Mouse (Mus musculus): ENCODE measurements around the gene Dab2ip. TPM values are rescaled to one million over a fixed set of nuclear protein-coding genes. Genes with fewer than 3 reads are reported as not detected.

Dab2ip gene
- polyA plus RNA-seq, 1 experiment = 9.8 TPM

- Histone ChIP-seq H3K4me3 (replicated peaks; ENCODE audit: control insufficient read depth, low read depth, low read length) (no peak overlapping the region), H3K4me1 (ENCODE audit: control insufficient read depth, insufficient read depth, low read length) (no peaks in the 10 kb centered on the region), H3K27ac (ENCODE audit: control insufficient read depth, insufficient read depth, low read depth, low read length, poor library complexity) (no peak overlapping the region)
- 80% methylated on average over 6 of the region's 6 CpGs for WGBS
- TF ChIP-seq CTCF (IDR thresholded peaks at IDR 0.05; ENCODE audit: control insufficient read depth, insufficient read depth, low read length) (no peak), POLR2A (IDR thresholded peaks at IDR 0.05; ENCODE audit: borderline replicate concordance, control insufficient read depth, low read depth, low read length) (no peak)
Measured at GRCm38 (mm10) chr2:35565051-35565836, 7.2 kb downstream of the Dab2ip start.

- TF ChIP-seq CTCF (IDR thresholded peaks at IDR 0.05; ENCODE audit: control insufficient read depth, insufficient read depth, low read length) (no peak), POLR2A (IDR thresholded peaks at IDR 0.05; ENCODE audit: borderline replicate concordance, control insufficient read depth, low read depth, low read length) (no peak)
- H3K27ac ChIP-seq (ENCODE audit: control insufficient read depth, insufficient read depth, low read depth, low read length, poor library complexity) = no peak overlapping the region
- WGBS = 56% methylated on average over 11 of the region's 11 CpGs
- no peak overlapping the region for H3K4me3 ChIP-seq (replicated peaks; ENCODE audit: control insufficient read depth, low read depth, low read length)
- no peaks in the 10 kb centered on the region for H3K4me1 ChIP-seq (ENCODE audit: control insufficient read depth, insufficient read depth, low read length)
Measured at GRCm38 (mm10) chr2:35566957-35567693, 9.1 kb downstream of the Dab2ip start.

- Histone ChIP-seq H3K4me1 (ENCODE audit: control insufficient read depth, insufficient read depth, low read length) (no peaks in the 10 kb centered on the region), H3K27ac (ENCODE audit: control insufficient read depth, insufficient read depth, low read depth, low read length, poor library complexity) (no peak overlapping the region), H3K4me3 (replicated peaks; ENCODE audit: control insufficient read depth, low read depth, low read length) (no peak overlapping the region)
- TF ChIP-seq POLR2A (IDR thresholded peaks at IDR 0.05; ENCODE audit: borderline replicate concordance, control insufficient read depth, low read depth, low read length) (no peak), CTCF (IDR thresholded peaks at IDR 0.05; ENCODE audit: control insufficient read depth, insufficient read depth, low read length) (no peak)
- 86% methylated on average over 4 of the region's 4 CpGs for WGBS
Measured at GRCm38 (mm10) chr2:35567694-35568149, 9.7 kb downstream of the Dab2ip start.

GRCm38 (mm10) chr2:35570743-35571142 is 12.7 kb downstream of the Dab2ip start:
- H3K4me1 ChIP-seq (ENCODE audit: control insufficient read depth, insufficient read depth, low read length) = no peaks in the 10 kb centered on the region
- 68% methylated on average over 4 of the region's 4 CpGs for WGBS
- no peak for TF ChIP-seq CTCF (IDR thresholded peaks at IDR 0.05; ENCODE audit: control insufficient read depth, insufficient read depth, low read length)
- no peak for TF ChIP-seq POLR2A (IDR thresholded peaks at IDR 0.05; ENCODE audit: borderline replicate concordance, control insufficient read depth, low read depth, low read length)

GRCm38 (mm10) chr2:35574643-35575042 is 16.6 kb downstream of the Dab2ip start:
- H3K27ac ChIP-seq (ENCODE audit: control insufficient read depth, insufficient read depth, low read depth, low read length, poor library complexity) = no peak overlapping the region
- no peaks in the 10 kb centered on the region for H3K4me1 ChIP-seq (ENCODE audit: control insufficient read depth, insufficient read depth, low read length)
- TF ChIP-seq POLR2A (IDR thresholded peaks at IDR 0.05; ENCODE audit: borderline replicate concordance, control insufficient read depth, low read depth, low read length) (no peak), CTCF (IDR thresholded peaks at IDR 0.05; ENCODE audit: control insufficient read depth, insufficient read depth, low read length) (no peak)
- WGBS = 50% methylated on average over 1 of the region's 1 CpGs
- H3K4me3 ChIP-seq (replicated peaks; ENCODE audit: control insufficient read depth, low read depth, low read length) = no peak overlapping the region

More at GRCm38 (mm10) chr2:35570743-35571142, 12.7 kb downstream of the Dab2ip start:
- no peak overlapping the region for H3K27ac ChIP-seq (ENCODE audit: control insufficient read depth, insufficient read depth, low read depth, low read length, poor library complexity)
- no peak overlapping the region for H3K4me3 ChIP-seq (replicated peaks; ENCODE audit: control insufficient read depth, low read depth, low read length)

GRCm38 (mm10) chr2:35576675-35577074 is 18.6 kb downstream of the Dab2ip start:
- Histone ChIP-seq H3K4me3 (replicated peaks; ENCODE audit: control insufficient read depth, low read depth, low read length) (no peak overlapping the region), H3K27ac (ENCODE audit: control insufficient read depth, insufficient read depth, low read depth, low read length, poor library complexity) (no peak overlapping the region), H3K4me1 (ENCODE audit: control insufficient read depth, insufficient read depth, low read length) (no peaks in the 10 kb centered on the region)
- 79% methylated on average over 3 of the region's 3 CpGs for WGBS
- TF ChIP-seq POLR2A (IDR thresholded peaks at IDR 0.05; ENCODE audit: borderline replicate concordance, control insufficient read depth, low read depth, low read length) = no peak

GRCm38 (mm10) chr2:35580111-35580510 is 22.0 kb downstream of the Dab2ip start:
- no peak overlapping the region for H3K27ac ChIP-seq (ENCODE audit: control insufficient read depth, insufficient read depth, low read depth, low read length, poor library complexity)
- TF ChIP-seq CTCF (IDR thresholded peaks at IDR 0.05; ENCODE audit: control insufficient read depth, insufficient read depth, low read length) (no peak), POLR2A (IDR thresholded peaks at IDR 0.05; ENCODE audit: borderline replicate concordance, control insufficient read depth, low read depth, low read length) (no peak)
- WGBS = 67% methylated on average over 4 of the region's 4 CpGs
- no peak overlapping the region for H3K4me3 ChIP-seq (replicated peaks; ENCODE audit: control insufficient read depth, low read depth, low read length)
- no peaks in the 10 kb centered on the region for H3K4me1 ChIP-seq (ENCODE audit: control insufficient read depth, insufficient read depth, low read length)

GRCm38 (mm10) chr2:35581501-35582340 is 23.7 kb downstream of the Dab2ip start:
- Histone ChIP-seq H3K4me1 (ENCODE audit: control insufficient read depth, insufficient read depth, low read length) (no peaks in the 10 kb centered on the region), H3K4me3 (replicated peaks; ENCODE audit: control insufficient read depth, low read depth, low read length) (no peak overlapping the region), H3K27ac (ENCODE audit: control insufficient read depth, insufficient read depth, low read depth, low read length, poor library complexity) (no peak overlapping the region)
- no peak for TF ChIP-seq POLR2A (IDR thresholded peaks at IDR 0.05; ENCODE audit: borderline replicate concordance, control insufficient read depth, low read depth, low read length)
- no peak for TF ChIP-seq CTCF (IDR thresholded peaks at IDR 0.05; ENCODE audit: control insufficient read depth, insufficient read depth, low read length)
- WGBS = 5% methylated on average over 76 of the region's 76 CpGs
